Mouse (Mus musculus): ENCODE results near the gene Itpr2. TPM values are rescaled to one million over a fixed set of nuclear protein-coding genes. Genes with fewer than 3 reads are reported as not detected.

Itpr2 gene
- polyA plus RNA-seq, 1 experiment = 35.0 TPM

DNA sequence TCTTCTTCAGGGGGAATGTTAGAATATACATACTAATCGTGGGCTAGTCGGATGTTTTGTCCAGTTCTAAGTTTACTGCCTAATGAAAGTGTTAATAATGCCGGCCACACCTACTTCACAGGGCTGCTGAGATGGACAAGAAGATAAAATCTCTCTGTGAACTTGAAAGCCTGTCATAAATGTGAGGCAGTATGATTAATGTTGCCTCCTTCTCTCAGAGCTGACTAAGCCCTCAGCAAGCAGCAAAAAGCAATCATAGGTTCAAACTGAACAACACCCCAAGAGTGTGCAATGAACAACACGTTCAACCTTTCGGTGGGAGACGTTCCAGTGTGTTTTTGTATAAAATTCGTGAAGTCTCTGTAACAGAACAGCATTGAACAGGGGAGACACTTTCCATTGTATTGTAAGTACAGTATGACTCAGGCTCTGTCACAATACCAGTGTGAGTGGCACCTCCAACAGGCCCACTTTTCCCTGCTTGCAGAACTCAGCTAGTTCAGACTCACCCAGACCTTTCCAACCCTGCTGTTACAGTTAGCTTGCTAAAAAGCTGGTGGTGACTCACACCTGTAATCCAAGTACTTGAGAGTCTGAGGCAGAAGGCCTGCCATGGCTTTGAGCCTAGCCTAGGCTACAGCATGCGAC, 69.7 kb downstream of the Itpr2 start:
- peaks cover 17% of the 10 kb centered on the region for H3K4me1 ChIP-seq (ENCODE audit: control insufficient read depth, insufficient read depth, insufficient read length, low read length)
- no peak overlapping the region for H3K4me3 ChIP-seq (ENCODE audit: insufficient read depth, low read depth, low read length)
- H3K27ac ChIP-seq (replicated peaks; ENCODE audit: low read depth, low read length) = peak overlapping the region; percentile 19; the same call in 1 of the 2 replicates

DNA sequence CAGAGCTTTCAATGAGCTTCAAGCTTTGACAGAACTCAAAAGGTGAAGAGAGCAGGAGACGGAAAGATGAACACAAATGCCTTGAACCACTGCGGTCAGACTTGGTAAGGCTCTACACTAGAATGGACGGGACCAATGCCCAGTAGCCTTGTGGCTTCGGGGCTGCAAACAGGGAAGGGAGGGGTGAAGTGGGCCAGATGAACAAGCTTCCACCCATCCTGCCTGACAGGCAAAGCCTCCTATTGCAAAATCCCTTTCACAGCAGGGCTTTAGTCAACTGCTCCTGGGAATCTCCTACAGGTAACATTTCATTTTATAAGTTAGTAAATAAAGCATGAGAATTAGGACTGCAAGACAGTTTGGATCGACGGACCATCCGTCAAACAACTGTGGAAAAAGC, 70.2 kb downstream of the Itpr2 start:
- Histone ChIP-seq H3K27ac (replicated peaks; ENCODE audit: low read depth, low read length) (no peak overlapping the region), H3K4me3 (ENCODE audit: insufficient read depth, low read depth, low read length) (no peak overlapping the region), H3K4me1 (ENCODE audit: control insufficient read depth, insufficient read depth, insufficient read length, low read length) (peaks cover 17% of the 10 kb centered on the region)

DNA sequence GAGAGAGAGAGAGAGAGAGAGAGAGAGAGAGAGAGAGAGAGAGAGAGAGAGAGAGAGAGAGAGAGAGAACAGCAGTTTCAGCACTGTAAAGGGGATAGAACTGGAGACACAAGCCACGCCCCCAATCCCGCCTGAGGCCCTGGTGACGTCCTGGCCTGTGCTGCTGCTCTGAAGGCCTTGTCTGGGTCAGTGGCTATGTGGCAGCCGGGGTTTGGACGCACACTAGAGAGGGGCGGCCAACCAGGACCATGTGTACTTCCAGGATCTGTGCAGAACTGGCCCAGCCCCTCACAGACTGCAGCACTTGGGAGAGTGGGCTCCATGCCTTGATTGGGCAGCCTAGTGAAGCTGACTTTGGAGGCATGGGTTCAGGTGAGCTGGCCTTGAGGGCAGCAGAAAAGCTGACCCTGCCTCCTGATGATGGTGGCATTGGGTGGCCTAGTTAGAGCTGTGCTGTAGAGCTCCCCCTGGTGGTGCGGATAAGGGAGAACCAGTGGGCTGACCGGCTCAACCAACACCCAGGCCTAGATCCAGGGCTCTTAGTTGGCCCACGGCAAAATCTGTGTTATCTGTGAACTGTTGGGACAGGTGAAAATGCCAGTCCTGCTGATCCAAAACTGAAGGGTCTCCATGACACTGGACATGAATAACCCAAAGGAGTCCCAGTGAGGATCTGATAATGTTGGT, 72.2 kb downstream of the Itpr2 start:
- Histone ChIP-seq H3K27ac (replicated peaks; ENCODE audit: low read depth, low read length) (no peak overlapping the region), H3K4me3 (ENCODE audit: insufficient read depth, low read depth, low read length) (no peak overlapping the region), H3K4me1 (ENCODE audit: control insufficient read depth, insufficient read depth, insufficient read length, low read length) (peaks cover 19% of the 10 kb centered on the region)

DNA sequence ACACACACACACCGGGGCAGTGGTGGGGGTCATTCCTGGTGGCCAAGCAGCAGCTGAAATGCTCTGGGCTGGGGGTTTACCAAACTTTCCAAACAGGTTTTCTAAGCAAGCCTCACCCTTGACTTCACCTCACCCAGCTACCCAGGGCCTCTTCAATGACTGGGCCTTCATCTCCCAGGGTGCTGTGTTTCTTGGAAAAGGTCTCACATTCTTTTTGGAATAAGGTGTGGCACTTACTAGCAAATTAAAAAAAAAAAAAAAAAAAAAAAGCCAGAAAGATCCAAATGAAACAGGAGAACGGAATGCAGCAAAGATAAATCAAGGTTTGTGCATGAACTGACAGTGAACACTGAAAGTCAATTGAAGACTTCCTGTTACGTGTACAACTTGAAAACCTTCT, 77.2 kb downstream of the Itpr2 start:
- Histone ChIP-seq H3K27ac (replicated peaks; ENCODE audit: low read depth, low read length) (no peak overlapping the region), H3K4me3 (ENCODE audit: insufficient read depth, low read depth, low read length) (no peak overlapping the region), H3K4me1 (ENCODE audit: control insufficient read depth, insufficient read depth, insufficient read length, low read length) (peaks cover 3% of the 10 kb centered on the region; the same call in 1 of the 2 replicates)

DNA sequence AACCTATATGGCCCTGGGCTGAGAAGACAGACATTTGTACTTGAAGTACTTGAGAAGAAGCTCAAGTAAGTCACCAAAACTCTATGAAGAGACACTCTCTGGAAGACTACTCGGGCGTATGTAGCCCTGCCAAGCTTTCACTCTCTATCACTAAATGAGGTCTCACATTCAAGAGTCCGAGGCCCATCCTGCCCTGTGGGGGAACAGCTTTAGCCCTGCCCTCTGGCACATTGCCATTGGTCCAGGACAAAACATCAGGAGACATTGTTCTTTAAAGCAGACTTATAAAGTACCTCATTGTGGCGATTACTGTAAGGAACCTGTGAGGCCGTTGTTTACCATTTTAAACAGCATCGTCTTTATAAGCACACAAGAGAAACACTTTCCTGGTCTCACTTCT, 77.7 kb downstream of the Itpr2 start:
- Histone ChIP-seq H3K4me3 (ENCODE audit: insufficient read depth, low read depth, low read length) (no peak overlapping the region), H3K27ac (replicated peaks; ENCODE audit: low read depth, low read length) (no peak overlapping the region), H3K4me1 (ENCODE audit: control insufficient read depth, insufficient read depth, insufficient read length, low read length) (0 out of 2 replicates have a peak, but pooled peaks cover 2% of the 10 kb centered on the region)

DNA sequence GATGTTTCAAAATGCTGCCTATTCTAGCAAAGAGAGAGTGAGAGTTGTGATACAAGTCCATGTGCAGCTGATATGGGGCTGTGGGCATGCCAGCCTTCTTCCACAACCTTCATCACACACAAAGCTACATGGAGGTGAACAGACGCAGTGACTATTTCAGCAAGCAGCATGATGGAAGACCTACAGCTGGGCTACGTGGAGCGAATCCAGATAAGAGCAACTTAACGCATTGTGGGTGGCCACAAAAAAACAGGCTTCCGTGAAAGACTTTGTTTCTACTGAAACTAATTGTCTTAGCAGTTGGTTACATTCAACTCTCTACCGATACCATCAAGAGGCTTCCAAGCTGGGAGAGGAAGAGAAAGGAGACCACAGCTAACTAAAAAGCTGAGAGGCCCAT, 81.3 kb downstream of the Itpr2 start:
- no peak overlapping the region for H3K4me3 ChIP-seq (ENCODE audit: insufficient read depth, low read depth, low read length)
- no peak overlapping the region for H3K27ac ChIP-seq (replicated peaks; ENCODE audit: low read depth, low read length)
- peaks cover 4% of the 10 kb centered on the region; the same call in 1 of the 2 replicates for H3K4me1 ChIP-seq (ENCODE audit: control insufficient read depth, insufficient read depth, insufficient read length, low read length)

DNA sequence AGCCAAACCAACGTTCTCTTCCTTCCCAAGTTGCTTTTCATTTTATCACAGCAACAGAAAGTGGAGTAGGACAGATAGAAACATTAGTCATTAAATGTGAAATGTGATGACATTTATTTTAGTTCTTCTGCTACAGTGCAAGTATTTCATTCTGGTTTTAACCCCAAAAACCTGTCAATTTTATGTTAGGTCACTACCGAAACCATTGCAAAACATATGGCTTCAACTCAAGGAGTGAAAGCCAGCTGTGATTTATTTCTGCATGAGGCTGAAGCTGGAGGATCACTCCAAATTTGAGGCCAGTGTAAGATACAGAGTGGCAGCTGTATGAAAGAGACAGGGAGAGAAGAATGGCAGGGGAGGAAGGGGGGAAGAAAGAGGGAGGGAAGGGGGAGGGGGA, 85.6 kb downstream of the Itpr2 start:
- Histone ChIP-seq H3K4me3 (ENCODE audit: insufficient read depth, low read depth, low read length) (no peak overlapping the region), H3K27ac (replicated peaks; ENCODE audit: low read depth, low read length) (no peak overlapping the region), H3K4me1 (ENCODE audit: control insufficient read depth, insufficient read depth, insufficient read length, low read length) (peaks cover 9% of the 10 kb centered on the region)

- H3K4me1 ChIP-seq (ENCODE audit: control insufficient read depth, insufficient read depth, insufficient read length, low read length) = peaks cover 9% of the 10 kb centered on the region
- H3K4me3 ChIP-seq (ENCODE audit: insufficient read depth, low read depth, low read length) = no peak overlapping the region
- H3K27ac ChIP-seq (replicated peaks; ENCODE audit: low read depth, low read length) = no peak overlapping the region
Measured at GRCm38 (mm10) chr6:146414094-146414493, 87.9 kb downstream of the Itpr2 start.

DNA sequence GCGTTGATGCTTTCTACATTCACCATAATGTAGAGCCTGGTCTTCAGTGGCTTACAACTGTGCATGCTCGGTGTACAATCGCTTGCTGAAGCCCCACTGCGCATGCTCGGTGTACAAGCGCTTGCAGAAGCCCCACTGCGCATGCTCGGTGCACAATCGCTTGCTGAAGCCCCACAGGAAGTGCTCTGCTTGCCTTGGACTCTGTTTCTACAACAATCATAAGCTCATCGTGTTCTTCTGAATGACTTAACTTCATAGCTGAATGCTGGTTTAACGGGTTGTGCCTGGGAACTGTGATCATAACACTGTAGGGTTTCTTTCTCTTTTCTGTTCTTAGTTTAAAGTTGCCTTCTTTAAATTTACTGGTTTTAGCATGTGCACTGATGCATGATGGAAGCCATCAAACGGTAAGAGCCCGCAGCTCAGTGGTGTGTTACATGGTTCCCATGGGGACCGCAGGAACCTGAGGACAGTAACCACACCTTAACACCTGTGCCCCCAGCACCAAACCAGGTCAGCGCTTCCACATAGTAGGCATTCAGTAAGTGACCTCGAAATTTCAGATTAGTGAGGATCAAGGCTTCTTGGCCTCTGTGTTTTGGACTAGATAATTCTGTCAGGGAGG, 90.5 kb downstream of the Itpr2 start:
- H3K4me1 ChIP-seq (ENCODE audit: control insufficient read depth, insufficient read depth, insufficient read length, low read length) = peaks cover 9% of the 10 kb centered on the region
- no peak overlapping the region for H3K4me3 ChIP-seq (ENCODE audit: insufficient read depth, low read depth, low read length)
- H3K27ac ChIP-seq (replicated peaks; ENCODE audit: low read depth, low read length) = no peak overlapping the region

GRCm38 (mm10) chr6:146410427-146410810, 91.6 kb downstream of the Itpr2 start:
- Histone ChIP-seq H3K4me3 (ENCODE audit: insufficient read depth, low read depth, low read length) (no peak overlapping the region), H3K27ac (replicated peaks; ENCODE audit: low read depth, low read length) (peak overlapping the region; percentile 6; the same call in 1 of the 2 replicates), H3K4me1 (ENCODE audit: control insufficient read depth, insufficient read depth, insufficient read length, low read length) (peaks cover 4% of the 10 kb centered on the region)

- 0 out of 2 replicates have a peak overlapping the region, but pooled peaks have one; percentile 17 for H3K27ac ChIP-seq (replicated peaks; ENCODE audit: low read depth, low read length)
- peak overlapping the region; percentile 38 for H3K4me3 ChIP-seq (ENCODE audit: insufficient read depth, low read depth, low read length)
- peaks cover 4% of the 10 kb centered on the region for H3K4me1 ChIP-seq (ENCODE audit: control insufficient read depth, insufficient read depth, insufficient read length, low read length)
Measured at GRCm38 (mm10) chr6:146409692-146410426, 92.2 kb downstream of the Itpr2 start.

- H3K27ac ChIP-seq (replicated peaks; ENCODE audit: low read depth, low read length) = no peak overlapping the region
- H3K4me3 ChIP-seq (ENCODE audit: insufficient read depth, low read depth, low read length) = no peak overlapping the region
- H3K4me1 ChIP-seq (ENCODE audit: control insufficient read depth, insufficient read depth, insufficient read length, low read length) = no peaks in the 10 kb centered on the region
Measured at GRCm38 (mm10) chr6:146405380-146405779, 96.6 kb downstream of the Itpr2 start.

GRCm38 (mm10) chr6:146404876-146405275, 97.1 kb downstream of the Itpr2 start:
- no peaks in the 10 kb centered on the region for H3K4me1 ChIP-seq (ENCODE audit: control insufficient read depth, insufficient read depth, insufficient read length, low read length)
- no peak overlapping the region for H3K27ac ChIP-seq (replicated peaks; ENCODE audit: low read depth, low read length)
- H3K4me3 ChIP-seq (ENCODE audit: insufficient read depth, low read depth, low read length) = no peak overlapping the region

DNA sequence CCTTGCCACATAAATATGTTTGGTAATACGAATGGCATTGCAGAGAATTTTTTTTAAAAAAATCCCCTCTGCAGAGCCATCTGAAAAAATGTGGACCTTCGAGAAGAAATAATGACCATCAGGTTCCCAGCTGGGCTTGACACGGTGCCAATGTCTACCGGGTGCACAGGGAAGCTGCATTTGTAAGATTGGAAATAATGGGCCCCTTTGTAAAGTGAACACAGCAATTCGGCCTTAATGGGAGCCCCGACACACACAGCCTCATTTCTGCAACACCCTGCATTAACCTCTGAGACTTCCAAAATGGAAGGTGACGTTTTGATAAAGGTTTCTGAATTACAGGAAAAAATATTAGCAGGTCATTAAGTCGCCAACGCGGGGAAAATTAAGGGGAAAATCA, 97.9 kb downstream of the Itpr2 start:
- Histone ChIP-seq H3K27ac (replicated peaks; ENCODE audit: low read depth, low read length) (no peak overlapping the region), H3K4me3 (ENCODE audit: insufficient read depth, low read depth, low read length) (no peak overlapping the region), H3K4me1 (ENCODE audit: control insufficient read depth, insufficient read depth, insufficient read length, low read length) (no peaks in the 10 kb centered on the region)

Measured in brown adipose tissue, adult 24 weeks (tissue).